Mouse (Mus musculus) CH12.LX (cell line): Measurements from ENCODE around the gene Rnf146. TPM values are rescaled to one million over a fixed set of nuclear protein-coding genes. Genes with fewer than 3 reads are reported as not detected.

Source experiments
- polyA plus RNA-seq: library from polyadenylated mRNA; unstranded; fragments of >175 nt; gene quantifications from 2 replicates; pipeline ENCODE4 v1.2.1, GENCODE M21; 2012; ENCODE audit warnings: low read depth; ENCODE audit not compliant: insufficient read length
- total RNA-seq, 2 experiments: library from RNA; depleted of rRNA; stranded (reverse); fragments of 300-350 nt in 1 of 2; fragments of >200 nt in 1 of 2; gene quantifications; 2 replicates each; pipeline ENCODE4 v1.2.3; 2012 to 2014

Gene Rnf146
- total and polyA plus RNA-seq, 3 experiments: 20.8 to 32.1 (median 24.5) TPM

Other genes starting within 250 kb of the Rnf146 start
- not detected in 2 replicates for gene Soga3, start 218.6 kb downstream of the Rnf146 start, total RNA-seq (2012; rRNA removed)
- not detected in 2 replicates for gene Soga3, start 218.6 kb downstream of the Rnf146 start, total RNA-seq (2014; rRNA removed)
- not detected in 2 replicates for gene Soga3, start 218.6 kb downstream of the Rnf146 start, polyA plus RNA-seq
- gene Gm49353, start 163.5 kb downstream of the Rnf146 start, total RNA-seq (2012; rRNA removed): not detected in 2 replicates
- not detected in 2 replicates for gene Gm49353, start 163.5 kb downstream of the Rnf146 start, total RNA-seq (2014; rRNA removed)
- not detected in 2 replicates for gene Gm49353, start 163.5 kb downstream of the Rnf146 start, polyA plus RNA-seq
- gene 9330159F19Rik, start 150.8 kb downstream of the Rnf146 start, total RNA-seq (2012; rRNA removed): 0.04 TPM in 1 of 2 replicates, not detected in the other
- gene 9330159F19Rik, start 150.8 kb downstream of the Rnf146 start, total RNA-seq (2014; rRNA removed): 0.07 TPM in 1 of 2 replicates, not detected in the other
- not detected in 2 replicates for gene 9330159F19Rik, start 150.8 kb downstream of the Rnf146 start, polyA plus RNA-seq
- gene Echdc1, start 49.3 kb downstream of the Rnf146 start, total RNA-seq (2012; rRNA removed): 19.3 and 20.4 TPM in 2 replicates
- 60.4 and 60.5 TPM in 2 replicates for gene Echdc1, start 49.3 kb downstream of the Rnf146 start, total RNA-seq (2014; rRNA removed)
- gene Echdc1, start 49.3 kb downstream of the Rnf146 start, polyA plus RNA-seq: 39.0 and 49.0 TPM in 2 replicates
- gene Rspo3, start 173.4 kb upstream of the Rnf146 start, total RNA-seq (2012; rRNA removed): not detected in 2 replicates
- gene Rspo3, start 173.4 kb upstream of the Rnf146 start, total RNA-seq (2014; rRNA removed): not detected in 2 replicates
- not detected in 2 replicates for gene Rspo3, start 173.4 kb upstream of the Rnf146 start, polyA plus RNA-seq